Mouse (Mus musculus): ENCODE results near the gene Mpv17l.
"Not testable (repeated sequence)": the region's sequence is repeated elsewhere in the genome, so short reads cannot be mapped to it uniquely, and the experiment has no call there.

Gene Mpv17l

GRCm38 (mm10) chr16:13962053-13962452 is 59.1 kb downstream of the Mpv17l start:
- DNase-seq (ENCODE audit: low read depth, low spot score): no peak
- Histone ChIP-seq H3K36me3 (ENCODE audit: control insufficient read depth, insufficient read depth, low read length, poor library complexity, severe bottlenecking) (no peaks in the 10 kb centered on the region), H3K27me3 (ENCODE audit: control insufficient read depth, insufficient read depth, low read length, poor library complexity, severe bottlenecking) (no peaks in the 10 kb centered on the region)

GRCm38 (mm10) chr16:13969096-13969495 is 66.1 kb downstream of the Mpv17l start:
- H3K36me3 ChIP-seq (ENCODE audit: control insufficient read depth, insufficient read depth, low read length, poor library complexity, severe bottlenecking): no peaks in the 10 kb centered on the region
- DNase-seq (ENCODE audit: low read depth, low spot score): no peak
- H3K27me3 ChIP-seq (ENCODE audit: control insufficient read depth, insufficient read depth, low read length, poor library complexity, severe bottlenecking): no peaks in the 10 kb centered on the region

DNA sequence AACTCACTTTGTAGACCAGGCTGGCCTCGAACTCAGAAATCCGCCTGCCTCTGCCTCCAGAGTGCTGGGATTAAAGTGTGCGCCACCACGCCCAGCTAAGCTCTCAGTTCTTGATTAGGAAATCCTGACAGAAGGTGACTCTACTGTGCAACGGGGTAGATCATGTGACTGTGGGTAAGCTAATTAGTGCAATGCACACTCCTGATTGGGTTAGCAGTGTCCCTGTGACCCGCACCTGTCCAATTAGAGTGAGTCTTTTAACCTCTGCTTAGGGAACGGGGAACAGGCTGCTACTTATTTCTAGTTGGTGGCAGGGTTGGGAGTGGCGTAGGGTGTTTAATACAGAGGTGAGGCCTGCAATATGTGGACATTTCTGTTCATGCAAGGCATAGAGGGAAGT is 69.1 kb downstream of the Mpv17l start:
- Histone ChIP-seq H3K27me3 (ENCODE audit: control insufficient read depth, insufficient read depth, low read length, poor library complexity, severe bottlenecking) (no peaks in the 10 kb centered on the region), H3K36me3 (ENCODE audit: control insufficient read depth, insufficient read depth, low read length, poor library complexity, severe bottlenecking) (no peaks in the 10 kb centered on the region)
- no peak for DNase-seq (ENCODE audit: low read depth, low spot score)

DNA sequence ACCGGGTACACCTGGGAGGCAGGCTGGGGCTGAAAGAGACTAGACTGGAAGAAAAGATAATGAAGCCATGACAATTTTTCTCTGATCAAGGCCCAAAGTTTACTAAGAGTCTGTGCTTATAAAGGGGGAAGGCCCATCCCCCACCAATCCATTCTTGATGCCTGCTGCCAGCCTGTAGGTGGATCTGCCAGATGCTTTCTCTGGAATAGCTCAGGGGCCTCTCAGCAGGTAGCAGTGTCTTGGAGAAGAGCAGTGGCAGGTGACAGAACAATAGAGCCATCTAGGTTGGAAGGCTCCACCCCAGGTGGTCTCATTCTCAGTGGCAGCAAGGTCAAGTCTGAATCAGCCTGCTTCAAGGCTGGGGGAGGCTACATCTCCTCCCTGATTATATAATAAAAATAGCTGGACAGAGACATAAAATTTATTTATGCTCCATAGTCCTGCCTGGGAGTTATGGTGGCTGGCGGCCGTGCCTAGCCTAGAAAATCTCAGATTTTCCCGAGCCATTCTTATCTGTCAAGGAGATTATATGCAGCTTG is 73.5 kb downstream of the Mpv17l start:
- DNase-seq (ENCODE audit: low read depth, low spot score); H3K27me3 ChIP-seq (ENCODE audit: control insufficient read depth, insufficient read depth, low read length, poor library complexity, severe bottlenecking); H3K36me3 ChIP-seq (ENCODE audit: control insufficient read depth, insufficient read depth, low read length, poor library complexity, severe bottlenecking): not testable (repeated sequence)

GRCm38 (mm10) chr16:13977026-13977425 is 74.1 kb downstream of the Mpv17l start:
- DNase-seq (ENCODE audit: low read depth, low spot score); H3K27me3 ChIP-seq (ENCODE audit: control insufficient read depth, insufficient read depth, low read length, poor library complexity, severe bottlenecking); H3K36me3 ChIP-seq (ENCODE audit: control insufficient read depth, insufficient read depth, low read length, poor library complexity, severe bottlenecking): not testable (repeated sequence)

DNA sequence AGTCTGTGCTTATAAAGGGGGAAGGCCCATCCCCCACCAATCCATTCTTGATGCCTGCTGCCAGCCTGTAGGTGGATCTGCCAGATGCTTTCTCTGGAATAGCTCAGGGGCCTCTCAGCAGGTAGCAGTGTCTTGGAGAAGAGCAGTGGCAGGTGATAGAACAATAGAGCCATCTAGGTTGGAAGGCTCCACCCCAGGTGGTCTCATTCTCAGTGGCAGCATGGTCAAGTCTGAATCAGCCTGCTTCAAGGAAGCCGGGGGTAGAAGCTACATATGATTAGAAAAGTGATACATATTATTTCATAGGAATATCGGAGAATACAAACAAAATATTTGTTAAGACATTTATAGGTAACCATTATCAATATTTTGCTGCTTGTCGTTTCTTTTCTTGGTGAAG is 78.8 kb downstream of the Mpv17l start:
- DNase-seq (ENCODE audit: low read depth, low spot score); H3K27me3 ChIP-seq (ENCODE audit: control insufficient read depth, insufficient read depth, low read length, poor library complexity, severe bottlenecking); H3K36me3 ChIP-seq (ENCODE audit: control insufficient read depth, insufficient read depth, low read length, poor library complexity, severe bottlenecking): not testable (repeated sequence)

DNA sequence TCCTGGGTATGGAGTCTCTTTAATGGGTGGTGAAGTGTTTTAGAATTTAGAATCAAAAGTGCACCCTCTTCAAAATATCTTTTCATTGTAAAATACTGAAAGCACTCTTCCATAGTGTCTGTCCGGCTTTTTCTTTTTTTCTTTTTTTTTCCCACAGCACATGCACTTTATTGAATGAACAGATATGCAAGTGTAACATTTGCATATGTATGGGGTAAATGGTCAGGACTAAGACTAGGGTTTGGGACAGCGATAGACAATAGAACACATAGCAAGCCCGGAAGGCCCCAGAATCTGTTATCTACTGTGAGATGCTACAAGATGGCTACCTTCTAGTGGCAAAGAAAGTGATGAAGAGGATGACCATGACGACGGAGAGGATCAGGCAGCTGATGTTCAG is 80.2 kb downstream of the Mpv17l start:
- H3K36me3 ChIP-seq (ENCODE audit: control insufficient read depth, insufficient read depth, low read length, poor library complexity, severe bottlenecking): no peaks in the 10 kb centered on the region
- DNase-seq (ENCODE audit: low read depth, low spot score): no peak
- H3K27me3 ChIP-seq (ENCODE audit: control insufficient read depth, insufficient read depth, low read length, poor library complexity, severe bottlenecking): no peaks in the 10 kb centered on the region

DNA sequence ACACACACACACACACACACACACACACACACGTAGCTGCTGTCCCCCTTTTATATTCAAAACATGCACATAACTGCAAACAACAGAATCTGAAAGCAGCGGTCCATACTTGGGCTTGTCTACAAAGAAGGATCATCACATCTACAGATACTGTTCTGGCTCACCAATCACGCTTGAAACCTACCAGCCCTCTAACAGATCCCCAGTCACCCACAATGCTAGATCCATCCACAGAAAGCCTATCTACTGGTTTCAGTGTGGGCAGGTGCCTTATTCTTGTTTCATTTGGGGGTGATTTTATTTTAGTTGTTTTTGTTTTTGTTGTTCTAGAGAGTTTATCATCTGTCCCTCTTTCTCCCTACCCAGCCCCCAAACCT is 83.2 kb downstream of the Mpv17l start:
- Histone ChIP-seq H3K27me3 (ENCODE audit: control insufficient read depth, insufficient read depth, low read length, poor library complexity, severe bottlenecking) (no peaks in the 10 kb centered on the region), H3K36me3 (ENCODE audit: control insufficient read depth, insufficient read depth, low read length, poor library complexity, severe bottlenecking) (no peaks in the 10 kb centered on the region)
- no peak for DNase-seq (ENCODE audit: low read depth, low spot score)

GRCm38 (mm10) chr16:13986574-13987478 is 83.9 kb downstream of the Mpv17l start, which contains the start of the genes 2900011O08Rik and Ifitm7:
Gene 2900011O08Rik (plus strand): TSS chr16:13986604.
Gene Ifitm7 (minus strand): TSS chr16:13986888.
- no peak for DNase-seq (ENCODE audit: low read depth, low spot score)
- Histone ChIP-seq H3K27me3 (ENCODE audit: control insufficient read depth, insufficient read depth, low read length, poor library complexity, severe bottlenecking) (no peaks in the 10 kb centered on the region), H3K36me3 (ENCODE audit: control insufficient read depth, insufficient read depth, low read length, poor library complexity, severe bottlenecking) (no peaks in the 10 kb centered on the region)

- Histone ChIP-seq H3K27me3 (ENCODE audit: control insufficient read depth, insufficient read depth, low read length, poor library complexity, severe bottlenecking) (no peaks in the 10 kb centered on the region), H3K36me3 (ENCODE audit: control insufficient read depth, insufficient read depth, low read length, poor library complexity, severe bottlenecking) (no peaks in the 10 kb centered on the region)
- no peak for DNase-seq (ENCODE audit: low read depth, low spot score)
These were observed 89.7 kb downstream of the Mpv17l start for GRCm38 (mm10) chr16:13992518-13993248.

DNA sequence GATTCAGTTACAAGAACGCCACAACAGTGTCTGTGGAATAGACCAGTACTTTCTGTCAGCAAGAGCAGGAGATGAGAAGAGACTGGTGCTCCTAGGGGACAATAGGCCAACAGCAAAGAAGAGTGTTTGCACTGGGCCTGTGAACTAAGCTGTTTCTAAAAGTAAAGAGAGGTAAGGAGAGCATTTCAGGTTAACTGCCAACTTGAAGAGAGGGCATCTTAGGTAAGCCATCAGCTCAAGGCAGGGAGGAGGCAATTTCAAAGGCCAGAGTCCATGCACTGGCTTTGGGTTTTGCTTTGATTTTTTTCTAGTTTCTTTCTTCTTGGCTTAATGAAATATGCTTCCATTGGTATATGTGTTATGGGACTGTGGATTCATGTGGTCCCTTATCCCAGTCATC is 91.1 kb downstream of the Mpv17l start:
- Histone ChIP-seq H3K36me3 (ENCODE audit: control insufficient read depth, insufficient read depth, low read length, poor library complexity, severe bottlenecking) (no peaks in the 10 kb centered on the region), H3K27me3 (ENCODE audit: control insufficient read depth, insufficient read depth, low read length, poor library complexity, severe bottlenecking) (no peaks in the 10 kb centered on the region)
- DNase-seq (ENCODE audit: low read depth, low spot score): no peak

- Histone ChIP-seq H3K27me3 (ENCODE audit: control insufficient read depth, insufficient read depth, low read length, poor library complexity, severe bottlenecking) (no peaks in the 10 kb centered on the region), H3K36me3 (ENCODE audit: control insufficient read depth, insufficient read depth, low read length, poor library complexity, severe bottlenecking) (no peaks in the 10 kb centered on the region)
- no peak for DNase-seq (ENCODE audit: low read depth, low spot score)
These were observed 91.5 kb downstream of the Mpv17l start for GRCm38 (mm10) chr16:13994502-13994901.

Data from splenic B cell, adult 2 months (primary cell).